Mouse (Mus musculus): ENCODE measurements at regions not wholly inside any gene's neighbourhood (a gene's known extent, or its start where the extent isn't known, plus 50 kb on each side); places are given as distances from the start of the nearest gene placed in this dataset.
"Not testable (repeated sequence)": the region's sequence is repeated elsewhere in the genome, so short reads cannot be mapped to it uniquely, and the experiment has no call there.

DNA sequence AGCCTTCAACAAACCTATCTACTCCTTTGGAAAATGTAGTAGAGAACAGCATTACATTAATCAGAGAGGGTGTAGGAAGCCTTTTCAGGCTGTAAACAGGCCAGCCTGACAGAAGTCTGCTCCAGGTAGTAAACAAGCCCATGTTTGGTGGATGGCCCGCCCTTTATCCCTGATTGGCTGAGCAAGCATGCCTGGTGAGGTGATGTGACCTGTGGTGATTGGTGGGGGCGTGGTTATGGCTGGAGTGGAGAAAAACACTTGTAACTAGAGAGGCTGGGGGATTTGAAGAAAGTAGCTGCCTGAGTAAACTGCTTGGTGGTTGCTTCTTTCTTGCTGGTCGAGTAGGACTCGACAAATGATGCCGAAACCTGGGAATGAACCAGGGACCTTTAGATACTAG is 621.3 kb upstream of the Dsel start:
- TF ChIP-seq POLR2A (IDR thresholded peaks at IDR 0.05; ENCODE audit: borderline replicate concordance, extremely low read depth, low read depth, low read length); CTCF (IDR thresholded peaks at IDR 0.05; ENCODE audit: insufficient read depth, low read length): not testable (repeated sequence)

Measured in lung, adult 2 months (tissue).